Mouse (Mus musculus) adrenal gland, postnatal 10 days (tissue): ENCODE measurements around the gene Bend5. TPM values are rescaled to one million over a fixed set of nuclear protein-coding genes. Genes with fewer than 3 reads are reported as not detected.

Experiments
- DNase-seq: peaks from one replicate; pipeline ENCODE4 v3.0.0; 2021; ENCODE audit warnings: mixed read lengths
- total RNA-seq, 2 experiments: library from RNA; stranded (reverse); gene quantifications; 2 replicates each; pipeline ENCODE4 v1.2.3; 2021

Gene Bend5
- total RNA-seq, 2 experiments from 2014 or later = 10.5 to 13.0 TPM

GRCm38 (mm10) chr4:111441709-111442108, 26.9 kb downstream of the Bend5 start:
- no peak for DNase-seq

- DNase-seq = peak; percentile 60
Observed at GRCm38 (mm10) chr4:111442435-111443238, 27.8 kb downstream of the Bend5 start.

- no peak for DNase-seq
Observed at GRCm38 (mm10) chr4:111443906-111444615, 29.3 kb downstream of the Bend5 start.

GRCm38 (mm10) chr4:111444616-111445160, 29.9 kb downstream of the Bend5 start:
- DNase-seq = no peak

GRCm38 (mm10) chr4:111447918-111448317, 33.1 kb downstream of the Bend5 start:
- no peak for DNase-seq

- no peak for DNase-seq
Observed at GRCm38 (mm10) chr4:111448586-111448985, 33.8 kb downstream of the Bend5 start.

GRCm38 (mm10) chr4:111449442-111450199, 34.8 kb downstream of the Bend5 start:
- DNase-seq = no peak

GRCm38 (mm10) chr4:111451283-111451918, 36.6 kb downstream of the Bend5 start:
- DNase-seq = no peak

- DNase-seq = no peak
Observed at GRCm38 (mm10) chr4:111452192-111452591, 37.4 kb downstream of the Bend5 start.

- DNase-seq = no peak
Observed at GRCm38 (mm10) chr4:111453275-111453674, 38.5 kb downstream of the Bend5 start.

GRCm38 (mm10) chr4:111455621-111456020, 40.8 kb downstream of the Bend5 start:
- DNase-seq = no peak

- no peak for DNase-seq
Observed at GRCm38 (mm10) chr4:111457568-111457967, 42.8 kb downstream of the Bend5 start.

GRCm38 (mm10) chr4:111467293-111467773, 52.5 kb downstream of the Bend5 start:
- DNase-seq = no peak

GRCm38 (mm10) chr4:111467796-111468195, 53.0 kb downstream of the Bend5 start:
- no peak for DNase-seq

- no peak for DNase-seq
Observed at GRCm38 (mm10) chr4:111469847-111470246, 55.0 kb downstream of the Bend5 start.

GRCm38 (mm10) chr4:111471726-111472125, 56.9 kb downstream of the Bend5 start:
- no peak for DNase-seq

GRCm38 (mm10) chr4:111472511-111472910, 57.7 kb downstream of the Bend5 start:
- DNase-seq = no peak

- no peak for DNase-seq
Observed at GRCm38 (mm10) chr4:111473014-111473413, 58.2 kb downstream of the Bend5 start.

- DNase-seq = peak; percentile 21
Observed at GRCm38 (mm10) chr4:111475374-111475971, 60.7 kb downstream of the Bend5 start.

- DNase-seq = no peak
Observed at GRCm38 (mm10) chr4:111477507-111477906, 62.7 kb downstream of the Bend5 start.

GRCm38 (mm10) chr4:111483499-111483898, 68.7 kb downstream of the Bend5 start:
- no peak for DNase-seq
